Mouse (Mus musculus) gastrocnemius, postnatal 4 days (tissue): ENCODE measurements at regions not wholly inside any gene's neighbourhood (a gene's known extent, or its start where the extent isn't known, plus 50 kb on each side); places are given as distances from the start of the nearest gene placed in this dataset.

Source experiments
- DNase-seq, 2 experiments: peaks; one replicate each; pipeline ENCODE4 v3.0.0; 2021 to 2022; ENCODE audit warnings: low spot score in 2 of 2, mixed read lengths in 2 of 2

GRCm38 (mm10) chr6:35608336-35608735 lies 68.6 kb upstream of the Mtpn start:
- DNase-seq: no peak

DNA sequence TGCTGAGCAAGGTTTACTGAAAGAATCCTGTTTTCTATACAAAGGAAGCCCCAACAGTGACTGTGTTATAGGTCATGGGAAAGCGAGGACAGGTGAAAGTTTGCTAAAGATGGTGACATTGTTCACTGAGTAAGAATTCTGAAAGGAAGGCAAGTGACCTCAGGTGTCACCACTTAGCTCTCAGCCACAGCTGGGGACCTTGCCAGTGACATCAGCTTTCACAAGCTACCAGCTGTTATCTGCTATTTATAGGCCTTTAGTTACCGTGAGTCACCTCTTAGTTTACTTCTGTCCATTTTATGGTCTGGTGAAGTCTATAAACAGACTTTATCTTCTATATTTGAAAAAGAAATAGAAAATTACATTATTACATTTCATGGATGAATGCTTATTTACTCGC lies 65.4 kb upstream of the Mtpn start:
- no peak for DNase-seq

GRCm38 (mm10) chr6:35601373-35601772 lies 61.7 kb upstream of the Mtpn start:
- no peak for DNase-seq

DNA sequence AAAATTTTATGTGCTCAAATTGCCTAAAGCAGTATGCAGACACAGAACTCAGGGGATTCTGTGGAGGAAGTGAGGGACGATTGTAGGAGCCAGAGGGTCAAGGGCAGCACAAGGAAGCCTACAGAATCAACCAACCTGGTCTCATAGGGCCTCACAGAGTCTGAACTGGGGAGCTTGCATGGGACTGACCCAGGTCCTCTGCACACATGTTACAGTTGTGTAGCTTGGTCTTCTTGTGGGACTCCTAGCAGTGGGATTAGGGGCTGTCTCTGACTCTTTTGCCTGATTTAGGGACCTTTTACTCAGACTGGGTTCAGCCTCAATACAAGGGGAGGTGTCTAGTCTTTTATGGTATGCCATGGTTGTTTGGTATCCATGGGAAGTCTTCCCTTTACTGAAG lies 60.2 kb upstream of the Mtpn start:
- no peak for DNase-seq

DNA sequence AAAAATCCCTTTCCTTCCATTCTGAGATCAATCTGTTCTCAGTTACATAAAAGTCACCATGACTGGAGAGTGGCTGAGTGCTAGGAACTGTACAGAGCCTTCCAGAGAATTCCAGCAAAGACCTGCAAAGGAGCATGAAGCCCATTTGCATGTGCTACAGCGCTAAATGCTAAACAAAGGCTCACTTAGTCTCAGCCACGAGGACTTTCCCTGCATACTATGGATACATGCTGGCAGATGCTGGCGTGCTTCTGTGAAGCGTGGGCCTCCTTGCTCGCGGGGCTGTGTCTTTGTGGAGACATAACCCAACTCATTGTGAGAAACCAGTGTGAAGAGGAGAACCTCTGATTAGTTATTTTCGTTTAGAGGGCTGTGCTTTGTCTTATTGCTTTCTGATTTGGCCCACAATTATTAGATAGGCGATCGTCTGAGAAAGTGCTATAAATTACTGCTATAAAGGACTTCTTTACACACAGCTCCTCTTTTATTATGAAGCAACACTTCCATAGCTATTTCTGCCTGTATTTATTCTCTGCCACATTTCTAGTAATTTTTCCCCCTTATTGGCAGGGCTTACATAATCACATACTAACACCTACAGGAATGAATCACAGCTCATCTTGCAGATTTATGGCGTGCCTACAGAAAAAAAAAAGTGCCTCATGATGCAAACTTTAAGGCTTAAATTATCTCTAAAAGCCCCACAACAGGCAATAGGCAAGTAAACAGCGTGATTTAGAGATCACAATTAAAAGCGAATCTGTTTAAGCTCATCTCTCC lies 58.9 kb upstream of the Mtpn start:
- DNase-seq: no peak

GRCm38 (mm10) chr6:35595012-35595411 lies 55.3 kb upstream of the Mtpn start:
- no peak for DNase-seq

DNA sequence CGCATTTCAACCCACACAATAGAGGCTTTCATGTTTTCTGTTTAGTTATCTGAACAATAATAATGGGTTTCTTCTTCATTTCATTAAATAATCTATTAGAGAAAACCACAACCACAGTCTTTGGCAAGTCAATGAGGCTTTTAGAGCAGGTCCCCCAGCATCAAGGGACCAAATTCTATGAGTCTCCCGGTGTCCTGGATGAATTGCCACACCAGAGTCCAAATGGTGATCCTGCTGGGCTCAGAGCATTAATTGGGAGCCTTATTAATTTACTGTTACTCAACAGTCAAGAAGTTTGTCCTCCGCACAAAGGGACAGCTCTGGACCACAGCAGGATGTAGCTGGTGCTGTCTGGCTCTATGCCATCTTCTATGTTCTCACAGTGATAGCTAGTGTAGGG lies 52.5 kb upstream of the Mtpn start:
- no peak for DNase-seq
